Mouse (Mus musculus) fibroblast of lung, adult 2 months (primary cell): ENCODE measurements around the gene Cx3cr1.

ENCODE experiments used
- DNase-seq: peaks from one replicate; pipeline ENCODE4 v3.0.0-alpha.2; 2011; ENCODE audit warnings: low read depth

The Cx3cr1 gene

GRCm38 (mm10) chr9:119973869-119974520 lies 95.7 kb downstream of the Cx3cr1 start:
- no peak for DNase-seq

- no peak for DNase-seq
Measured at GRCm38 (mm10) chr9:119973281-119973680, 96.4 kb downstream of the Cx3cr1 start.

GRCm38 (mm10) chr9:119972582-119972981 lies 97.1 kb downstream of the Cx3cr1 start:
- DNase-seq, result no peak

- no peak for DNase-seq
Measured at GRCm38 (mm10) chr9:119972166-119972565, 97.5 kb downstream of the Cx3cr1 start.

DNA sequence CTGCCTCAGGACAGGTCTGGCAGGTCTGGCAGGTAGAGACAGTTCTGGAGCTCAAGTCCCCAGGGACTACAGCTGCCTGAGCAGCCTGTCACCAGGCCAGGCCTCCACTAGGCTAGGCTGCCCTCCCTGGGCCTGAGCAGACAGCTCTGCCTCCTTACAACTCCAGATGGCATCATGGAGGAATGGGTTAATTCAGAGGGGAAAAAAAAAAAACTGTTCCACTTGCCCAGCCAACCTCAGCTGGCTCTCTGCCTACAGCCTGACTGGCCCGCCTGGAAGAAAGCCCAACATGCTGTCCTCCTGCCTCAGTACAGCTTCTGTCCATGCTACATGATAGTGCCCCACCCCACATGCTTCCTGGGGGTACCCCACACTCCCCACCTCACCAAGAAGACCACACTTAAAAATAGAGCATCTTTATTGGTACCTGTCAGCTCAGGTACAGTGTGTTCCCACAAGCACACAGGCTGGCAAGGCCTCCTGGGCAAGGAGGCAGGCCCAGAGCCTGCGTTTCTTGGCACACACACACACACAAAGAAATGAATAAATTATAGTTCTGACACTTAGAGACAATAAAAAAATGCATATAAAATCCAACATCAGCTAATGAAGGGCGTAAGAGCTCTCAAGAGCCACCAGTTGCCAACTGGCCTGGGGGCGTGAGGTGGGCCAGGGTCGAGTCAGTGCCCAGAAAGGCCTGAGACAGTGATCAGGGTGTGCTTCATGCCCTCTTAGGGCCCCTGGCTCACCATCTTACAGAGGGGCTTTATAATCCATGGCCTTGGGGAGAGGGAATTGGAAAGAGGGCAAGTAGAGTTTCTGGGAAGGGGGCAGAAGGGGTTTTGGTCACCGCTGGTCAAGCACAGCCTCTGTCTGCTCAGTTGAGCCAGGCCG lies 98.7 kb downstream of the Cx3cr1 start:
- DNase-seq, result peak; percentile 52

GRCm38 (mm10) chr9:119970221-119970620 lies 99.5 kb downstream of the Cx3cr1 start:
- no peak for DNase-seq

- DNase-seq, result no peak
Measured at GRCm38 (mm10) chr9:119969811-119970210, 99.9 kb downstream of the Cx3cr1 start.

- no peak for DNase-seq
Measured at GRCm38 (mm10) chr9:119966221-119966910, 103.3 kb downstream of the Cx3cr1 start.

- no peak for DNase-seq
Measured at GRCm38 (mm10) chr9:119965186-119965585, 104.5 kb downstream of the Cx3cr1 start.

GRCm38 (mm10) chr9:119964206-119964605 lies 105.5 kb downstream of the Cx3cr1 start:
- no peak for DNase-seq

GRCm38 (mm10) chr9:119962987-119963667 lies 106.6 kb downstream of the Cx3cr1 start:
- DNase-seq, result no peak

DNA sequence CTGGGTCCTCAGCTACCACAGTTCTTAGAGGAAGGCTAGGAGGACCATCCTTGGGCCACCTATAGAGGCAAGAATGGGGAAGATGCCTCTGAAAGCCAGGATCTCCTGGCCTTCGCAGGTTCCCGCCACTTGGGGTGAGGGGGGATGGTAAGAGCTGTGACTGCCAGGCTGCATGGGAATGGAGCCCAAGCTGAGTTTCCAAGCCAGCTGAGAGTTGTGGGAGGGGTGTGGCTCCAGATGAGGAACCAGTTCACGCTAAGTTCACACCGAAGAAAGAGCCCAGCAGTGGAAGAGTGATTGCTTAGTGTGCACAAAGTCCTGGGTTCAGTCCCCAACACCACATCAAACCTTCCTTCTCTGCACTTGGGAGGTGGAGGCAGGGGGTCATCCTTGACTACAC lies 107.5 kb downstream of the Cx3cr1 start:
- no peak for DNase-seq

DNA sequence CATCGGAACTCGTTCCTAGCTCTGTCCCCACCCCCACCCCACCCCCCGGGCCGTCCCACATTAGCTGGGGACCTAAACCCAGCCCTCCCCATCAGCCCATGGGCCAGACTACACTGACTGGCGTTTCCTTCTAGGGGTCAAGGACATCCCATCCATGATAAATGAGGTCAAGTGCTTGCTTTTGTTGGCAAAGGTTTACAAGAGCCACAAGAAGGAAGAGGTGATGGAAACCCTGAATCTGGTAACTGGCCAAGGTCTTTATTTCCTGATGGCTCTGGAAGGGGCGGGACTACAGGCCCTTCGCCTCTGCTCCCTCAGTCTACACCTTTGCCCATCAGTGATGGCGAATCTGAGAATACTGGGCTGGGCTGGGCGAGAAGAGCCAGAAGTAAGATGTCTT lies 110.8 kb downstream of the Cx3cr1 start:
- DNase-seq, result no peak

DNA sequence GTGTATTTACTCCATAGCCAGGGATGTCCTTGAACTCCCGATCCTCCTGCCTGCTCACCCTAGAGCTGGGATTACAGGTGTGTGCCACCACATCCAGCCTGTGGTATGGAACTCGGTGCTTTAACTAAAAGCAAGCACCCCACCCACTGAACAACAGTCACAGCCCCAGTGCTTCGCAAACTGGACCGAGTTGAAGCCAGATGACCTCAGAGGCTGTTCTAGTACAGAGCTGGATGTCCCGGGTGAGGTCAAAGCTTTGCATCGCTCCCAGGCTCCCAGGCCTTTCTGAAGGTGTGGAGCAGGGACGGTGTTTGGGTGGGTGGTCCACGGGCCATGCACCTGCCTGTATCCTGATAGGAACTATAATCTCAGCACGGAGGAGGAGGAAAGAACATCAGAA lies 118.3 kb downstream of the Cx3cr1 start:
- DNase-seq, result no peak

DNA sequence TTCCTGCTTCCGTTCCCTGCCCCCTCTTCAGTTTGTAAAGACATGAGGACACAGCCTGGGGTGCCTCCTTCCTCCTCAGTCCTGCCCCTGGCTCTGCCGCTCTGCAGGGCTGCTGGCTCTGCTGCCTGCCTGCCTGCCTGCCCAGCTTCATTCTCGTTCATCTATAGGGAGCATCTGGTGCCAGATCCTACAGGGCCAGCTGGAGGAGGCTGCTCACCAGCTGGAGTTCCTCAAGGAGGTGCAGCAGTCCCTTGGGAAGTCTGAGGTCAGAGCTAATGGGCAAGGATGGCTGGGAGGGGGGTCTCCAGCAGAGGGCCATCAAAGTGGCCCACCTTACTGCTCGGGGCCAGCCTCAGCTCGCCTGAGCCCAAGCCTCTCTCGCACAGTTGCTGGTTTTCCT lies 119.2 kb downstream of the Cx3cr1 start:
- DNase-seq, result no peak

DNA sequence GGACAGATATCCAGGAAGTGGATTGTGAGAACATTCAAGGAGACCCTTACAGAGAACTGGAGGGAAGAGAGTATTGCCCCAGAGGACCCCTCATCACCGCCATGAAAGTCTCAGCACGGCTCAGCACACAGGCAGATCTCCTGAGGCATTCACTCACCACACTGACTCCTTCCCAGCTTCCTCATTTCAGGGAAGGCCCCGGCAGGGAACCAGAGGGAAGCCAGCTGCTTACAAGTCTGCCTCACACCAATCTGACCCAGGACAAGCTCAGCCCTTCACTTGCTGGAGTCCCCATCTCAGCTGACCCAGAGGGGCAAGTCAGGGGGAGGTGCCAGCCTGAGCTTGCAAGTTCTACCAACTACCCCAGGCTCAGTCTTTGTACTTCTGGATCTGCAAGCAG lies 120.9 kb downstream of the Cx3cr1 start:
- DNase-seq, result no peak

DNA sequence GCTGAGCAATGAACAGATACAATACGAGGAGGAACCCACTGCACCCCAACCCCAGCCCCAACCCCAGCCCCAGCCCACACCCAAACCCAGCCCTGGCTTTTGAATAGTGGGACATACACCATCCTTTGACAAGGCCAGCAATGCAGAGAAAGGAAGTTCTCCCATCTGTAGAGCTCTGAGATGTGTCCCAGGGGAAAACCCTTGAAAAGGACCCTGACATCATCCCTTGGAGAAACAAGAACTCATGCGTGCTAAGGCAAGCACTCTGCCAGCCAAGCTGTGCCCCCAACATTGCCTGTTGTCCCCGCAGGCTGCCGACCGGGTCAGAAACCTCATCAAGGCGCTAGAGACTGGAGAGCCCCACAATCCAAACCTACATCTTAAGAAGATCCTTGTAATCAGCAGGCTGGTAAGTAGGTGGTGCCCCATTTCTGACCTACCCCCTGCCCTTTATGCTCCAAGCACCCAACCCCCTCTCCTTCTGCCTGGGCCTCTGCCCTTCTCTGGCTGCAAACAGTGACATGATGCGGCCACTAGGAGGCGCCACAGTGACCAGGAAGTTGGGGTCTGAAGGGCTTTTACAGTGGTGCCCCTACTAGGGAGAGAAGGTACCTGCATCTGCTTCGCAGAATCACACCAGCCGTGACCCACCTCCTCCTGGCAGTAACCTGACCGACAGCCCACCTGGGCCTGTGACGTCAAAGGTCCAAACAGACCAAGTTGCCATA lies 124.3 kb downstream of the Cx3cr1 start:
- no peak for DNase-seq

GRCm38 (mm10) chr9:119943326-119943725 lies 126.4 kb downstream of the Cx3cr1 start:
- no peak for DNase-seq

DNA sequence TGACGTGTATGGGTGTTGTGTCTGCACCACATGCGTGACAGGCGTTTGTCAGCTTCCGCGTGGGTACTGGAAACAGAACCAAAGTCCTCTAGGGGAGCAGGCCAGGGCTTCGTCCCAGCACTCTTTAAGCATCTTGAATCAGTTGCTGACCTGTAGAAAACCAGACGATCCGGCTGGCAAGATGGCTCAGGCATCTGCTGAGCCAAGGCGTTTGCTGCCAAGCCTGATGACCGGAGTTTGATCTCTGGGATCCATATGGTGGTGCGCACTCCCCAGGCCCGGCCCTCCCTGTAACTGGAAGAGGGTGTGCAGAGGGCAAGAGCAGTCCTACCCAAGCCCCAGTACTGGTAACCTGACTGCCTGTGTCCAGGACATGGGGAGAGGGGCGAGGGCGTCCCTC lies 127.8 kb downstream of the Cx3cr1 start:
- DNase-seq, result no peak

GRCm38 (mm10) chr9:119941407-119941806 lies 128.3 kb downstream of the Cx3cr1 start:
- no peak for DNase-seq

- no peak for DNase-seq
Measured at GRCm38 (mm10) chr9:119939646-119940045, 130.0 kb downstream of the Cx3cr1 start.

DNA sequence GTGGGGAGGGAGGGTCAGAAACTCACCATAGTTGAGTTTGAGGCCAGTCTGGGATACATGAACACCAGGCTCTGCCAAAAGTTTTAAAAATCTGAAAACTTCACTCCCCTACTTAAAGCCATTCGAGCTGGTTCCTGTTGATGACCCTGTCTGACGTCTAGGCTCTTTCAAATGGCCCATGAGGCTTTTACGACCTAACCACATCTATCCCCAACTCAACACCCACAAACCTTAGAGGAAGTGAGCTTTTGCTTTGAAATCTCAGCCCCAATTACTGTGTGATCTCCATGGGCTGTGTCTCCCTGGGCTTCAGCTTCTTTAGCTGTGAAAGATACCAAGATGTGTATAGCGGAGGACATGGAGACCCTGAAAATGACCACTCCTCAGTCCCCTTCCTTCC lies 131.2 kb downstream of the Cx3cr1 start:
- no peak for DNase-seq
